Mouse (Mus musculus) CH12.LX (cell line): ENCODE results near the gene Lgals8. TPM values are rescaled to one million over a fixed set of nuclear protein-coding genes. Genes with fewer than 3 reads are reported as not detected.

Experiments
- DNase-seq: peaks from one replicate; pipeline ENCODE4 v3.0.0-alpha.2; 2013; ENCODE audit errors: extremely low read depth
- H3K27ac ChIP-seq: 2 replicates; pipeline ENCODE4 v1.5.1; 2012; ENCODE audit warnings: low read depth, mild to moderate bottlenecking, control low read depth, moderate library complexity; ENCODE audit not compliant: insufficient read depth
- H3K27me3 ChIP-seq: replicated peaks from 2 replicates; pipeline ENCODE3; 2012; ENCODE audit warnings: inconsistent platforms
- H3K36me3 ChIP-seq, 2 experiments: replicated peaks in 1 of 2; 2 replicates each; pipeline versions ENCODE3 to v1.6.1; 2012; ENCODE audit warnings: inconsistent platforms in 1 of 2, low read length in 1 of 2, mild to moderate bottlenecking in 1 of 2, mixed read lengths in 1 of 2, moderate library complexity in 1 of 2; ENCODE audit not compliant: control insufficient read depth in 1 of 2, insufficient read depth in 1 of 2
- H3K4me1 ChIP-seq, 2 experiments: 2 replicates each; pipeline ENCODE4 v1.6.1; 2012; ENCODE audit warnings: inconsistent platforms in 1 of 2, moderate library complexity in 1 of 2; ENCODE audit not compliant: insufficient read depth in 2 of 2, control insufficient read depth in 1 of 2
- H3K4me2 ChIP-seq: 2 replicates; pipeline ENCODE4 v1.6.1; 2012; ENCODE audit warnings: low read depth, mild to moderate bottlenecking, control low read depth; ENCODE audit not compliant: poor library complexity, insufficient read depth, severe bottlenecking
- H3K4me3 ChIP-seq, 3 experiments: fragments of 150-350 bp in 1 of 3; sonication (generic) in 1 of 3; replicated peaks in 1 of 3; 2 replicates each; pipeline versions ENCODE3 to v1.5.1; 2011 to 2012; ENCODE audit warnings: low read depth in 2 of 3, low read length in 2 of 3, mild to moderate bottlenecking in 2 of 3, moderate library complexity in 2 of 3, control low read depth in 1 of 3, improper control_type of control experiment in 1 of 3, inconsistent platforms in 1 of 3, mixed read lengths in 1 of 3; ENCODE audit not compliant: poor library complexity in 1 of 3
- H3K79me2 ChIP-seq: replicated peaks from 2 replicates; pipeline ENCODE4 v1.6.1; 2012; ENCODE audit warnings: mild to moderate bottlenecking, moderate library complexity; ENCODE audit not compliant: control insufficient read depth, poor library complexity, insufficient read depth, severe bottlenecking; ENCODE audit errors: extremely low read depth
- H3K9ac ChIP-seq: 2 replicates; pipeline ENCODE4 v1.6.1; 2012; ENCODE audit warnings: low read depth, mild to moderate bottlenecking, control low read depth, moderate library complexity; ENCODE audit not compliant: insufficient read depth
- H3K9me3 ChIP-seq: replicated peaks from 2 replicates; pipeline ENCODE3; 2012; ENCODE audit warnings: low read length, inconsistent platforms, mixed read lengths
- BHLHE40 ChIP-seq: IDR thresholded peaks from 2 replicates; pipeline ENCODE4 v1.6.1; 2011; ENCODE audit warnings: mild to moderate bottlenecking, low read depth, low read length, improper control_type of control experiment
- CHD1 ChIP-seq: IDR thresholded peaks from 2 replicates; pipeline ENCODE4 v1.6.1; 2012; ENCODE audit warnings: low read depth, low read length, improper control_type of control experiment, inconsistent platforms
- E2F4 ChIP-seq: IDR thresholded peaks from 2 replicates; pipeline ENCODE4 v1.6.1; 2011; ENCODE audit warnings: low read depth, low read length, improper control_type of control experiment; ENCODE audit not compliant: insufficient replicate concordance
- EP300 ChIP-seq: IDR thresholded peaks from 2 replicates; pipeline ENCODE4 v1.6.1; 2011; ENCODE audit warnings: low read length, improper control_type of control experiment
- HCFC1 ChIP-seq: IDR thresholded peaks from 2 replicates; pipeline ENCODE4 v1.6.1; 2012; ENCODE audit warnings: low read depth, mild to moderate bottlenecking, inconsistent platforms, low read length, improper control_type of control experiment
- IRF4 ChIP-seq: IDR thresholded peaks from 2 replicates; pipeline ENCODE4 v1.6.1; 2014; ENCODE audit warnings: low read depth, mild to moderate bottlenecking, inconsistent platforms, low read length, improper control_type of control experiment
- JUND ChIP-seq: conservative IDR thresholded peaks from 2 replicates; pipeline ENCODE4 v1.6.1; 2011; ENCODE audit warnings: low read depth, low read length, improper control_type of control experiment
- MAFK ChIP-seq: IDR thresholded peaks from 2 replicates; pipeline ENCODE4 v1.6.1; 2011; ENCODE audit warnings: low read length, improper control_type of control experiment; ENCODE audit not compliant: insufficient replicate concordance
- MAX ChIP-seq: IDR thresholded peaks from 2 replicates; pipeline ENCODE4 v1.6.1; 2011; ENCODE audit warnings: low read length, improper control_type of control experiment
- MAZ ChIP-seq: IDR thresholded peaks from 2 replicates; pipeline ENCODE4 v1.6.1; 2012; ENCODE audit warnings: low read depth, mild to moderate bottlenecking, inconsistent platforms, low read length, improper control_type of control experiment, moderate library complexity
- MEF2A ChIP-seq: IDR thresholded peaks from 2 replicates; pipeline ENCODE4 v1.6.1; 2014; ENCODE audit warnings: low read depth, mild to moderate bottlenecking, inconsistent platforms, low read length, improper control_type of control experiment, borderline replicate concordance
- MYC ChIP-seq: IDR thresholded peaks from 2 replicates; pipeline ENCODE4 v1.6.1; 2011; ENCODE audit warnings: low read depth, mild to moderate bottlenecking, improper control_type of control experiment, low read length
- NELFE ChIP-seq: IDR thresholded peaks from 2 replicates; pipeline ENCODE4 v1.6.1; 2011; ENCODE audit warnings: low read depth, low read length, improper control_type of control experiment
- NRF1 ChIP-seq: IDR thresholded peaks from 2 replicates; pipeline ENCODE4 v1.6.1; 2014; ENCODE audit warnings: low read depth, mild to moderate bottlenecking, inconsistent platforms, low read length, improper control_type of control experiment, moderate library complexity
- PAX5 ChIP-seq: IDR thresholded peaks from 2 replicates; pipeline ENCODE4 v1.6.1; 2012; ENCODE audit warnings: low read length, inconsistent platforms, mixed read lengths
- POLR2A ChIP-seq: IDR thresholded peaks from 2 replicates; pipeline ENCODE4 v1.6.1; 2011; ENCODE audit warnings: low read depth, mild to moderate bottlenecking, improper control_type of control experiment, low read length
- SIN3A ChIP-seq: IDR thresholded peaks from 2 replicates; pipeline ENCODE4 v1.6.1; 2012; ENCODE audit warnings: low read length, improper control_type of control experiment, inconsistent platforms
- SMC3 ChIP-seq: IDR thresholded peaks from 2 replicates; pipeline ENCODE4 v1.6.1; 2011; ENCODE audit warnings: low read depth, low read length, improper control_type of control experiment
- TBP ChIP-seq: conservative IDR thresholded peaks from 2 replicates; pipeline ENCODE4 v1.6.1; 2011; ENCODE audit warnings: low read depth, low read length, improper control_type of control experiment
- TCF12 ChIP-seq: IDR thresholded peaks from 2 replicates; pipeline ENCODE4 v1.6.1; 2014; ENCODE audit warnings: low read depth, mild to moderate bottlenecking, inconsistent platforms, low read length, improper control_type of control experiment
- USF1 ChIP-seq: IDR thresholded peaks from 2 replicates; pipeline ENCODE4 v1.6.1; 2014; ENCODE audit warnings: low read depth, mild to moderate bottlenecking, inconsistent platforms, low read length, improper control_type of control experiment
- USF2 ChIP-seq: conservative IDR thresholded peaks from 2 replicates; pipeline ENCODE4 v1.6.1; 2011; ENCODE audit warnings: low read depth, low read length, improper control_type of control experiment
- ZKSCAN1 ChIP-seq: IDR thresholded peaks from 2 replicates; pipeline ENCODE4 v1.6.1; 2012; ENCODE audit warnings: low read depth, inconsistent platforms, low read length, improper control_type of control experiment, borderline replicate concordance
- ZMIZ1 ChIP-seq: IDR thresholded peaks from 2 replicates; pipeline ENCODE4 v1.6.1; 2012; ENCODE audit warnings: low read depth, mild to moderate bottlenecking, inconsistent platforms, low read length, improper control_type of control experiment
- ZNF384 ChIP-seq: IDR thresholded peaks from 2 replicates; pipeline ENCODE4 v1.6.1; 2012; ENCODE audit warnings: low read depth, low read length, improper control_type of control experiment, inconsistent platforms
- dilution Hi-C: fragments of 300-500 bp; cut with MboI; formaldehyde crosslinking; loops from 2 replicates; pipeline ENCODE4 v1.14.3; 2020; ENCODE audit warnings: low sequenced_read_pairs; ENCODE audit not compliant: extremely low pct_unique_long_range_greater_than_20kb, extremely low pct_ligation_motif_present
- in situ Hi-C: fragments of 300-500 bp; cut with MboI; formaldehyde crosslinking; loops from 3 replicates; pipeline ENCODE4 v1.14.3; 2019; ENCODE audit warnings: low sequenced_read_pairs, low pct_ligation_motif_present, low pct_unique_long_range_greater_than_20kb, mixed read lengths
- polyA plus RNA-seq: library from polyadenylated mRNA; unstranded; fragments of >175 nt; gene quantifications from 2 replicates; pipeline ENCODE4 v1.2.1, GENCODE M21; 2012; ENCODE audit warnings: low read depth; ENCODE audit not compliant: insufficient read length
- total RNA-seq, 2 experiments: library from RNA; depleted of rRNA; stranded (reverse); fragments of 300-350 nt in 1 of 2; fragments of >200 nt in 1 of 2; gene quantifications; 2 replicates each; pipeline ENCODE4 v1.2.3; 2012 to 2014

Lgals8 gene
- total and polyA plus RNA-seq, 3 experiments = 15.8 to 23.5 (median 18.4) TPM

- peak overlapping the region; percentile 18; the same call in 1 of the 2 replicates for H3K27ac ChIP-seq
- no peaks in the 10 kb centered on the region for H3K9me3 ChIP-seq
- dilution Hi-C loops (no loop called here), in situ Hi-C loops (no loop called here)
- H3K36me3 ChIP-seq = no peaks in the 10 kb centered on the region
- TF ChIP-seq ZNF384 (no peak), POLR2A (no peak), HCFC1 (no peak), IRF4 (no peak), MYC (no peak), E2F4 (no peak), MAZ (no peak), MAX (no peak), TBP (no peak), BHLHE40 (no peak), SMC3 (no peak), CHD1 (no peak), TCF12 (no peak), USF1 (no peak), JUND (no peak), MEF2A (no peak), PAX5 (no peak), MAFK (no peak)
- no peak for DNase-seq
- no peak overlapping the region for H3K4me3 ChIP-seq
- peaks cover 0 to 49% of the 10 kb centered on the region in 2 experiments; a peak in 2 of 4 replicates for H3K4me1 ChIP-seq
- no peaks in the 10 kb centered on the region for H3K79me2 ChIP-seq
- no peak overlapping the region for H3K4me2 ChIP-seq
- H3K27me3 ChIP-seq = no peaks in the 10 kb centered on the region
- no peak overlapping the region for H3K9ac ChIP-seq
Observed at GRCm38 (mm10) chr13:12502665-12503237, 38.0 kb upstream of the Lgals8 start.

DNA sequence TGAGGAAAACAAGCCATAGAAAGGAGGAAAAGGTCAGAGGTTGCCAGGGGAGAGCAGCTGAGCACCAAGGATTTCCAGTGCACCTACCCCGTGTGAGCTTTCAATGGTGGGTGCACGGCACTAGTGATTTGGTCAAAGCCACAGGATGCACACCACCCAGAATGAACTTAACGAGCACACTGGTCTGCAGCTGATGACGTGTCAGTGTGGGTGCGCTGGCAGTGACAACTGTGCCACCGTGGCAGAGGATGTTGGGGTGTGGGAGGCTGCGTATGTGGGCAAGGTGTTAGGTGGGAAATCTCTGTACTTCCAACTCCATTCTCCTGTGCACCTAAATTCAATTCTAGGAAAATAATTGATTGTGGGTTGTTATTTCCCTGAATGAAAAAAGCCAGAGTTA lies 34.4 kb upstream of the Lgals8 start:
- peaks cover 0 to 27% of the 10 kb centered on the region in 2 experiments; a peak in 2 of 4 replicates for H3K4me1 ChIP-seq
- H3K9ac ChIP-seq = no peak overlapping the region
- in situ Hi-C loops (no loop called here), dilution Hi-C loops (no loop called here)
- TF ChIP-seq MEF2A = no peak
- TF ChIP-seq USF1 = no peak
- TF ChIP-seq BHLHE40 = no peak
- no peak for TF ChIP-seq USF2
- no peak for TF ChIP-seq SIN3A
- TF ChIP-seq EP300 = no peak
- TF ChIP-seq CHD1 = no peak
- TF ChIP-seq NELFE = no peak
- no peak for TF ChIP-seq TBP
- no peak for TF ChIP-seq ZMIZ1
- no peak for TF ChIP-seq JUND
- no peak for TF ChIP-seq MAZ
- no peak for TF ChIP-seq ZKSCAN1
- TF ChIP-seq NRF1 = no peak
- TF ChIP-seq IRF4 = no peak
- no peak for TF ChIP-seq HCFC1
- TF ChIP-seq, all 38 proteins: peak for 0
- Histone ChIP-seq H3K4me2 (no peak overlapping the region), H3K79me2 (no peaks in the 10 kb centered on the region), H3K27me3 (no peaks in the 10 kb centered on the region), H3K4me3 (no peak overlapping the region), H3K27ac (no peak overlapping the region), H3K36me3 (no peaks in the 10 kb centered on the region), H3K9me3 (no peaks in the 10 kb centered on the region)
- no peak for DNase-seq
